Mouse (Mus musculus) myocyte (in vitro differentiated cells): ENCODE data around the gene Gpc5.

ENCODE experiments used
- CEBPB ChIP-seq: IDR thresholded peaks from 2 replicates; pipeline ENCODE4 v1.6.1; 2011; ENCODE audit warnings: mild to moderate bottlenecking, moderate library complexity; ENCODE audit not compliant: poor library complexity, insufficient read depth, severe bottlenecking
- POLR2A ChIP-seq: IDR thresholded peaks from one replicate; pipeline ENCODE4 v1.6.1; 2011; ENCODE audit warnings: low read depth, mild to moderate bottlenecking, control low read depth, moderate library complexity; ENCODE audit not compliant: insufficient read length
- USF1 ChIP-seq: IDR thresholded peaks from one replicate; pipeline ENCODE4 v1.6.1; 2011; ENCODE audit warnings: low read depth, mild to moderate bottlenecking, control low read depth, moderate library complexity

DNA sequence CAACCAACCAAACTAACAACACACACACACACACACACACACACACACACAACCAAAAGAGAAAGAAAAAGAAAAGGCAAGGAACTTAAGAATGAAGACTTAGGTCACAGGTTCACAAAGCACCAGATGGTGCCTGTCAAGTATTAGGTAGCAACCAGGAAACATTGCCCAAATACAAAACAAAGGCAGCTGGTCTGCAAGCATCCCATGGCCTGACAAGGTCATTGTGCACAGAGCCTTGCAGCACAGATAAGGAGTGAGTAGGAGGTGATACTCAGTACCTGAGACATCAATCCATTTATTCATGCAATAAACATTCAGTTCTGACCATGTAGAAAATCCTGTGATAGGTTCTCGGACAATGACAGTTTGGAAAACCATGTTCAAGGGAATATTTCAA, 884.0 kb downstream of the Gpc5 start:
- TF ChIP-seq POLR2A (no peak), USF1 (no peak), CEBPB (no peak)
